Comparison of ENCODE assay signal across 16 mouse cellular contexts in genomic region chr12:71561918-71562572, GRCm38 (mm10).
DNase-seq lines count a peak whose midpoint lies in the region; ATAC-seq lines count a peak whose summit lies in the region.
"Had no signal": no experiment of that assay in that cellular context is flagged by ENCODE, and none has a peak within 500 bp of the region (broad histone marks: within the 10 kb centered on the region; RNA-seq: fewer than 3 reads in every experiment).

No protein-coding gene starts in this region.

- H3K4me2 ChIP-seq in forebrain, embryonic 13.5 days = no peak overlapping the region
- H3K4me2 ChIP-seq in kidney, embryonic 15.5 days = no peak overlapping the region
- H3K4me2 ChIP-seq in kidney, embryonic 16.5 days (replicated peaks; ENCODE audit: low read depth, low read length) = no peak overlapping the region
- H3K4me2 ChIP-seq in embryonic facial prominence, embryonic 12.5 days (replicated peaks) = no peak overlapping the region
- H3K4me2 ChIP-seq: limb, embryonic 15.5 days; neural tube, embryonic 12.5 days had no signal

- WGBS in forebrain, embryonic 13.5 days = 85% methylated on average over 8 of the region's 8 CpGs
- WGBS in forebrain, embryonic 10.5 days = 87% methylated on average over 8 of the region's 8 CpGs
- WGBS in kidney, embryonic 15.5 days = 83% methylated on average over 8 of the region's 8 CpGs
- 79% methylated on average over 8 of the region's 8 CpGs for WGBS in kidney, embryonic 16.5 days
- WGBS in embryonic facial prominence, embryonic 12.5 days = 82% methylated on average over 8 of the region's 8 CpGs
- 83% methylated on average over 8 of the region's 8 CpGs for WGBS in limb, embryonic 10.5 days

- DNase-seq in forebrain, embryonic 10.5 days (ENCODE audit: extremely low spot score, low spot score) = no peak
- DNase-seq in limb, embryonic 10.5 days (ENCODE audit: low spot score) = peak; percentile 21
- no peak for DNase-seq in lung, adult 18-20 months
- no peak for DNase-seq in left cerebral cortex, postnatal 36 days (ENCODE audit: low spot score in 2 of 2)
- DNase-seq: cerebellum, adult 9-10 months; heart, adult 2 months; kidney, postnatal 25 days; layer of hippocampus, adult 9-11 months; lung, adult 2 months; lung, postnatal 4 days had no signal

- peak overlapping the region; percentile 35; the same call in 1 of the 2 replicates for H3K27ac ChIP-seq in forebrain, embryonic 13.5 days
- no peak overlapping the region for H3K27ac ChIP-seq in forebrain, embryonic 10.5 days
- no peak overlapping the region for H3K27ac ChIP-seq in kidney, embryonic 15.5 days
- H3K27ac ChIP-seq in kidney, embryonic 16.5 days (ENCODE audit: low read length) = no peak overlapping the region
- H3K27ac ChIP-seq in embryonic facial prominence, embryonic 12.5 days = no peak overlapping the region
- H3K27ac ChIP-seq in limb, embryonic 10.5 days = peak overlapping the region; percentile 47; the same call in 1 of the 2 replicates
- H3K27ac ChIP-seq: heart, adult 2 months; limb, embryonic 15.5 days; neural tube, embryonic 12.5 days had no signal

- intact Hi-C loops in left cerebral cortex, postnatal 36 days (cut with DNase I) = no loop called here

- no peaks in the 10 kb centered on the region for H3K27me3 ChIP-seq in forebrain, embryonic 13.5 days
- H3K27me3 ChIP-seq in forebrain, embryonic 10.5 days (ENCODE audit: poor library complexity, severe bottlenecking) = peaks cover 13% of the 10 kb centered on the region; the same call in 1 of the 2 replicates
- H3K27me3 ChIP-seq in kidney, embryonic 15.5 days = no peaks in the 10 kb centered on the region
- no peaks in the 10 kb centered on the region for H3K27me3 ChIP-seq in kidney, embryonic 16.5 days (ENCODE audit: insufficient read depth, low read length)
- H3K27me3 ChIP-seq in embryonic facial prominence, embryonic 12.5 days = peaks cover 2% of the 10 kb centered on the region; the same call in 1 of the 2 replicates
- no peaks in the 10 kb centered on the region for H3K27me3 ChIP-seq in limb, embryonic 10.5 days (ENCODE audit: low read depth, poor library complexity, severe bottlenecking)
- H3K27me3 ChIP-seq: limb, embryonic 15.5 days; neural tube, embryonic 12.5 days had no signal

- H3K9ac ChIP-seq in forebrain, embryonic 13.5 days = no peak overlapping the region
- no peak overlapping the region for H3K9ac ChIP-seq in kidney, embryonic 15.5 days
- H3K9ac ChIP-seq in kidney, embryonic 16.5 days (replicated peaks; ENCODE audit: low read length) = no peak overlapping the region
- no peak overlapping the region for H3K9ac ChIP-seq in embryonic facial prominence, embryonic 12.5 days
- H3K9ac ChIP-seq: limb, embryonic 15.5 days; neural tube, embryonic 12.5 days had no signal

- peaks cover 23% of the 10 kb centered on the region for H3K4me1 ChIP-seq in forebrain, embryonic 13.5 days
- H3K4me1 ChIP-seq in forebrain, embryonic 10.5 days = peaks cover 22% of the 10 kb centered on the region
- H3K4me1 ChIP-seq in kidney, embryonic 15.5 days = peaks cover 3% of the 10 kb centered on the region; the same call in 1 of the 2 replicates
- H3K4me1 ChIP-seq in kidney, embryonic 16.5 days (ENCODE audit: insufficient read depth, low read length) = no peaks in the 10 kb centered on the region
- H3K4me1 ChIP-seq in embryonic facial prominence, embryonic 12.5 days = peaks cover 10% of the 10 kb centered on the region; the same call in 1 of the 2 replicates
- H3K4me1 ChIP-seq in limb, embryonic 10.5 days = no peaks in the 10 kb centered on the region; the same call in 1 of the 2 replicates
- H3K4me1 ChIP-seq: limb, embryonic 15.5 days; neural tube, embryonic 12.5 days had no signal

- ATAC-seq in forebrain, embryonic 13.5 days = peak; percentile 37; the same call in 1 of the 2 replicates
- peak; percentile 58 for ATAC-seq in kidney, embryonic 15.5 days (replicated peaks; ENCODE audit: low FRiP score)
- ATAC-seq in kidney, embryonic 16.5 days (ENCODE audit: low FRiP score, low TSS enrichment) = no peak; the same call in 1 of the 2 replicates
- ATAC-seq in embryonic facial prominence, embryonic 12.5 days (ENCODE audit: insufficient number of reproducible peaks, insufficient read depth, low FRiP score, low TSS enrichment) = 0 out of 2 replicates have a peak, but pooled peaks have one; percentile 4

- no peaks in the 10 kb centered on the region for H3K36me3 ChIP-seq in forebrain, embryonic 13.5 days (ENCODE audit: poor library complexity, severe bottlenecking)
- H3K36me3 ChIP-seq in forebrain, embryonic 10.5 days (replicated peaks) = no peaks in the 10 kb centered on the region
- no peaks in the 10 kb centered on the region for H3K36me3 ChIP-seq in kidney, embryonic 15.5 days
- H3K36me3 ChIP-seq in kidney, embryonic 16.5 days (ENCODE audit: insufficient read depth, low read length) = no peaks in the 10 kb centered on the region
- no peaks in the 10 kb centered on the region for H3K36me3 ChIP-seq in embryonic facial prominence, embryonic 12.5 days
- H3K36me3 ChIP-seq in limb, embryonic 10.5 days = no peaks in the 10 kb centered on the region
- H3K36me3 ChIP-seq: limb, embryonic 15.5 days; neural tube, embryonic 12.5 days had no signal

- H3K4me3 ChIP-seq in forebrain, embryonic 13.5 days = no peak overlapping the region
- no peak overlapping the region for H3K4me3 ChIP-seq in forebrain, embryonic 10.5 days
- H3K4me3 ChIP-seq in kidney, embryonic 15.5 days (replicated peaks) = no peak overlapping the region
- H3K4me3 ChIP-seq in kidney, embryonic 16.5 days (ENCODE audit: low read length) = no peak overlapping the region
- H3K4me3 ChIP-seq in embryonic facial prominence, embryonic 12.5 days = no peak overlapping the region
- no peak overlapping the region for H3K4me3 ChIP-seq in limb, embryonic 10.5 days
- H3K4me3 ChIP-seq: heart, adult 2 months; limb, embryonic 15.5 days; neural tube, embryonic 12.5 days had no signal

- no peaks in the 10 kb centered on the region for H3K9me3 ChIP-seq in forebrain, embryonic 13.5 days (replicated peaks)
- H3K9me3 ChIP-seq in forebrain, embryonic 10.5 days = no peaks in the 10 kb centered on the region
- H3K9me3 ChIP-seq in kidney, embryonic 15.5 days (replicated peaks) = no peaks in the 10 kb centered on the region
- no peaks in the 10 kb centered on the region for H3K9me3 ChIP-seq in kidney, embryonic 16.5 days (ENCODE audit: low read length)
- H3K9me3 ChIP-seq in embryonic facial prominence, embryonic 12.5 days = no peaks in the 10 kb centered on the region
- no peaks in the 10 kb centered on the region for H3K9me3 ChIP-seq in limb, embryonic 10.5 days (replicated peaks)
- H3K9me3 ChIP-seq: limb, embryonic 15.5 days; neural tube, embryonic 12.5 days had no signal

Comparison
In these comparisons a context has a peak if more than half of its experiments do, and no peak if none do; other contexts are left out.
1. H3K27ac ChIP-seq: peak in forebrain, embryonic 13.5 days (single experiment) and limb, embryonic 10.5 days (single experiment); none in forebrain, embryonic 10.5 days (single experiment), kidney, embryonic 15.5 days (single experiment), kidney, embryonic 16.5 days (single experiment) and embryonic facial prominence, embryonic 12.5 days (single experiment).